Mouse (Mus musculus): Measurements from ENCODE around the gene Olfr109. TPM values are rescaled to one million over a fixed set of nuclear protein-coding genes. Genes with fewer than 3 reads are reported as not detected.

Olfr109 gene
- polyA plus RNA-seq (2017; shearing (Covaris generic)): not detected

DNA sequence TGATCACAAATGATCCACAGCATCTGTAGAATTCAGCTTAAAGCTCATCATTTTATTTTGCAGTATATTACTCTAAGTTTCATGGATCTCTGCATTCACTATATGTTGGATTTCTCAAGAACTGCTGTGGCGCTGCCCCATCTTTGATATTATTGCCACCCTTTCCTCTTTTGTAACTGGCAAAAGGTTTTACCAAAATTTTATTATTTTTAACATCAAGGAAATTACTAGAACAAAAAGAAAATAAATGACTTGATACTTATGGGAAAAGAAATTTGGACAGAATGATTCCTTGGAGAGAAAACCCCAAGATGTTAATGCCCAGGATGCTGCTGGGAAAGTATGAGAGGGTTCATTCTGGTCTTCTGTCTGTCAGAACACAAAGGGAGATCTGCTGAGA is at the start of gene Olfr109:
TSS of gene Olfr109 (plus strand) at position 301 of the 400 bp plus-strand sequence.

DNA sequence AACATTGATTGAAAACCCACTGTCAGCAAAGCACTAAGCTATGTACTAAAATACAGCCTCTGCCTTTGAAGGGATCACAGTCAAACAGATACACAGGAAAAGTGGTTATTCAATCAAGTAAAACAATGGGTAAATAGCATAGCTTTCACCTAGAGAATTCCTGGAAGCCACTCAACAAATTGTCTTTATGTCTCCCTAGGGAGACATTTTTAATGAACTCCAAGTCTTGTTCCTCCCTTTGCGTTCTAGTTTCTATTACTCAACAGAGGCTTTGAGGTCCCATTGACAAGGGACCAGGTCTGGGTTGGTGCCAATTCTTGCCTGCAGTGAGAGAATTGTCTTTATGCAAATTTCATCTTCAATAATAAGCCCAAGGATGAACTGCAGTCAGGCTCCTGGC is 13.5 kb upstream of the Olfr109 start, which contains the start of gene Olfr108:
TSS of gene Olfr108 (plus strand) at position 301 of the 400 bp plus-strand sequence.

DNA sequence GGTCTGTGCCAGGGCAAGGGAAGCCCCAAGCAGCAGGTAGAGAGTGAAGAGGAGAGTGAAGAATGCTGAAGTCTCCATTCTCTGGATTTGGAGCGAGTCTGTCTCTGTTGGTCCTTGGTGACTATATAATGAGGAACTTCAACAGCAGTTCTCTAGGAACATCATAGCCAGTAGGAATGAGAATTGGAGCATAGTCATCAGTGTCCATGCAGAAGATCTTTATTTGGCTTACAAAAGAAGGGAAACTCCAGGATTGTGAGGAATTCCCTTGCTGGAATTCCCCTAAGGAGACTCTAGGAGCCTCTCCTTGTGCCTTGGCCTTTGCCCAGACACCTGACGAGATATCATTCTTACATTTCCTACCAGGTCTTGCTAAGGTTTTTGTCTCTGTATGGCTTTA is 24.7 kb downstream of the Olfr109 start, which contains the start of gene H2-M2:
TSS of gene H2-M2 (minus strand) at position 101 of the 400 bp plus-strand sequence.

GRCm38 (mm10) chr17:37491930-37492518 is 33.3 kb downstream of the Olfr109 start, which contains the start of gene Olfr110:
TSS of gene Olfr110 (plus strand) at chr17:37492468.

GRCm38 (mm10) chr17:37507730-37508129 is 49.0 kb downstream of the Olfr109 start, which contains the start of gene Olfr111:
TSS of gene Olfr111 (plus strand) at chr17:37508030.

Other genes starting within 250 kb of the Olfr109 start
- not detected for gene Olfr95, start 245.8 kb upstream of the Olfr109 start, polyA plus RNA-seq (2017; shearing (Covaris generic))
- gene Olfr96, start 238.8 kb upstream of the Olfr109 start, polyA plus RNA-seq (2017; shearing (Covaris generic)): not detected
- not detected for gene Olfr97, start 221.6 kb upstream of the Olfr109 start, polyA plus RNA-seq (2017; shearing (Covaris generic))
- not detected for gene Olfr98, start 195.2 kb upstream of the Olfr109 start, polyA plus RNA-seq (2017; shearing (Covaris generic))
- gene H2-M3, start 188.7 kb upstream of the Olfr109 start, polyA plus RNA-seq (2017; shearing (Covaris generic)): 138 TPM
- 4.1 TPM for gene Olfr99, start 175.5 kb upstream of the Olfr109 start, polyA plus RNA-seq (2017; shearing (Covaris generic))
- 0.10 TPM for gene Olfr101, start 154.6 kb upstream of the Olfr109 start, polyA plus RNA-seq (2017; shearing (Covaris generic))
- gene Olfr102, start 141.9 kb upstream of the Olfr109 start, polyA plus RNA-seq (2017; shearing (Covaris generic)): not detected
- gene Olfr103, start 119.2 kb upstream of the Olfr109 start, polyA plus RNA-seq (2017; shearing (Covaris generic)): not detected
- gene Olfr104-ps, start 99.3 kb upstream of the Olfr109 start, polyA plus RNA-seq (2017; shearing (Covaris generic)): not detected
- not detected for gene Olfr105-ps, start 79.9 kb upstream of the Olfr109 start, polyA plus RNA-seq (2017; shearing (Covaris generic))
- not detected for gene Olfr106-ps, start 68.5 kb upstream of the Olfr109 start, polyA plus RNA-seq (2017; shearing (Covaris generic))
- gene Olfr107, start 59.7 kb upstream of the Olfr109 start, polyA plus RNA-seq (2017; shearing (Covaris generic)): not detected
- not detected for gene Olfr108, start 13.4 kb upstream of the Olfr109 start, polyA plus RNA-seq (2017; shearing (Covaris generic))
- gene H2-M2, start 24.6 kb downstream of the Olfr109 start, polyA plus RNA-seq (2017; shearing (Covaris generic)): not detected
- not detected for gene Olfr110, start 33.6 kb downstream of the Olfr109 start, polyA plus RNA-seq (2017; shearing (Covaris generic))
- gene Olfr111, start 49.1 kb downstream of the Olfr109 start, polyA plus RNA-seq (2017; shearing (Covaris generic)): not detected
- gene Olfr112, start 110.5 kb downstream of the Olfr109 start, polyA plus RNA-seq (2017; shearing (Covaris generic)): not detected
- not detected for gene Olfr113, start 118.7 kb downstream of the Olfr109 start, polyA plus RNA-seq (2017; shearing (Covaris generic))
- gene Olfr114, start 133.8 kb downstream of the Olfr109 start, polyA plus RNA-seq (2017; shearing (Covaris generic)): not detected
- gene Olfr115, start 168.2 kb downstream of the Olfr109 start, polyA plus RNA-seq (2017; shearing (Covaris generic)): not detected
- gene Olfr116, start 168.3 kb downstream of the Olfr109 start, polyA plus RNA-seq (2017; shearing (Covaris generic)): not detected
- gene Olfr117, start 204.9 kb downstream of the Olfr109 start, polyA plus RNA-seq (2017; shearing (Covaris generic)): not detected
- not detected for gene Olfr118, start 208.1 kb downstream of the Olfr109 start, polyA plus RNA-seq (2017; shearing (Covaris generic))
- gene Olfr119, start 237.6 kb downstream of the Olfr109 start, polyA plus RNA-seq (2017; shearing (Covaris generic)): not detected

All from activated CD4-positive, CD25-positive, alpha-beta regulatory T cell, adult 9 weeks (primary cell).